Mouse (Mus musculus) ovary, postnatal 14 days (tissue): ENCODE data around the gene Fxn.
"Not testable (repeated sequence)": the region's sequence is repeated elsewhere in the genome, so short reads cannot be mapped to it uniquely, and the experiment has no call there.

ENCODE experiments used
- DNase-seq: peaks from one replicate; pipeline ENCODE4 v3.0.0; 2022; ENCODE audit warnings: low spot score

The Fxn gene

GRCm38 (mm10) chr19:24241799-24242546, 38.4 kb downstream of the Fxn start:
- DNase-seq: no peak

GRCm38 (mm10) chr19:24241271-24241670, 39.1 kb downstream of the Fxn start:
- no peak for DNase-seq

DNA sequence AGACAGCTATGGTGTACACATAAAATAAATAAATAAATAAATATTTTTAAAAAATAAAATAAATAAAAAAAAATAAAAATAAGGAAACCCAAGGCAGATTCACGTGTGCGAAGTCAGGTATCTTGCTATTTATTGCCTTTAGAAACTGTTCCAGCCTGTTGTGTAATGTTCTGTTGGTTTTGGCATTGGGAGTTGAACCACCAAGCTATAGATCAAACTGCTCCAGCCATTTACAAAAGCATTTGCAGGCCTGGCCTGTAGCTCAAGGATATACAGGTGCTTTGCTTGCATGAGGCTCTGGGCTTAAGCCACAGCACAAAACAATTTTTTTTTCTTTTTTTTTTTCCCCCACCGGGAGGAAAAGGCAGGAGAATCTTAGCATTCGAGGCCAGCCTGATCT, 42.4 kb downstream of the Fxn start:
- DNase-seq: no peak

GRCm38 (mm10) chr19:24232356-24232755, 48.0 kb downstream of the Fxn start:
- not testable (repeated sequence) for DNase-seq

DNA sequence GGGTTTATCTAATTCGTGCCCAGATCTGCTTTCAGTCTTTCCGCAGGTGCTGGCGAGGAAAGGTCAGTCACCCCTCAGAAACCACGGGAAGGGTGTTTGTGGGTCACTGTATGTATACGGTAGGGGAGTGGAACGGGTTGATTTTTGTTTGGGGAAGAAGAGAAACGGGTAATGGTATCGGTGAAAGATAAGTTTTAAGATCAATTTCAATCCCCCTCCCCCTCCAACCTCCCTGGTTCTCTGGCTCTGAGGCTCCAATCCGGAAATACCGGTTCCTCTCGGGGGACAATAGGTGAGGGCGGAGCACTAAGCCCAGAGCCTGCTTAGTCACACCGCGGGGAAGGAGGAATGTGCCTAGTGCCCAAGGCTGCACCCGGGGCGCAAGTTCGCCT, 55.1 kb downstream of the Fxn start:
- peak; percentile 29 for DNase-seq

DNA sequence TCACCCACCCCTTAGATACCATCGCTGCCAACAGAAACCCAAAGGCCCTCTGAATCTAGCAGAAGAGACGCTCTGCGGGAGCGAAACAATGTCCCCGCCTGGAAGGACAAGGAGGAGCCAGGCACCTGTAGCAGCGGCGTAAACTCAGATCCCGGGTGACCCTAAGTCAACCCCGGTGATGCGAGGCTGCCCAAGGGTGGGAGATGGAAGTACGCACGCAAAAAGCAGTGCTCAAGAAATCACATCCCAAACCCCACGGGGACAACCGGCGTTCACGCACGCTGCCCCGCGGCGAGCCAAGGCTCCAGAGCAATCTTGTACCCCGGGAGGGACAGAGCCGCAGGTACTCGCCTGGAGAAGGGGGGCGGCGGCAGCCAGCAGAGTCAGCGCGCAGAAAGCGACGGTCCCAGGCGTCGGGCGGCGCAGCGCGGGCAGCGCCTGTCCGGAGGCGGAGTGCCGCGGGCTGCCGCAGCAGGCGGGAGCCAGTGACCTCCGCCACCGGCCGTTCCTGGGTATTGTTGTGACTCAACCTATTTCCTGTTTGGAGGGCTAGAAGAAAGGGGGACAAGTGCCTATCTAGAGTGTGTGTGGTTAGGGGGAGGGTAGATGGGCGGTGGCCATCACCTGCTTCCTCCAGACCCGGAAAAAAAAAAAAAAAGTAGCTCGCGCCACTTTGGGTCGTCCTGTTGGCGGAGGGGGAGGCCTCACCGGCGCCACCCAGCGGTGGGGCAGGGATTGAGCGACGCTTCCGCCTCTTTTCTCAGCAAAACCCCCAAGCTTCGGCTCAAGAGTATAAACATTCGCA, 55.7 kb downstream of the Fxn start, which contains the start of gene Tjp2:
Gene Tjp2, minus strand, starts transcription at position 531 of the 805 bp plus-strand sequence.
- peak; percentile 55 for DNase-seq

DNA sequence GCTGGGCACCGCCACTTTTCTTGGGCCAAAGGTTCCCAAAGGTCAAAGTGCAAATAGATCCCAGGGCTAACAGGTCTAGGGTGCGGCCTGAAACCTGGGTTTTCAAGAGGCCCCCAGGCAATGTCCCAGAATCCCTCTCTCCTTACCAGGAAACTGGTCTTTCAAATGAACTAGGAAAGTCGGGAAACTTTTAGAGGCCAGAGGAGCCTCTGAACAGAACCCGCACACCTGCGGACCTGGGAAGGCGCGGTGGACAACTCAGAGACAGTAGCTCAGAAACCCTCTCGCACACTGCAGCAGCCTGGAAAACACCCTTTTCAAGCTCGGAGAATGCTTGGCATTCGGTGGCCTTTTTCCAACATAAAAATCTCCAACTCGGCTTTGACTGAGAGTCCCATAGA, 56.6 kb downstream of the Fxn start:
- DNase-seq: no peak

- DNase-seq: no peak
Measured at GRCm38 (mm10) chr19:24221455-24221854, 59.0 kb downstream of the Fxn start.

DNA sequence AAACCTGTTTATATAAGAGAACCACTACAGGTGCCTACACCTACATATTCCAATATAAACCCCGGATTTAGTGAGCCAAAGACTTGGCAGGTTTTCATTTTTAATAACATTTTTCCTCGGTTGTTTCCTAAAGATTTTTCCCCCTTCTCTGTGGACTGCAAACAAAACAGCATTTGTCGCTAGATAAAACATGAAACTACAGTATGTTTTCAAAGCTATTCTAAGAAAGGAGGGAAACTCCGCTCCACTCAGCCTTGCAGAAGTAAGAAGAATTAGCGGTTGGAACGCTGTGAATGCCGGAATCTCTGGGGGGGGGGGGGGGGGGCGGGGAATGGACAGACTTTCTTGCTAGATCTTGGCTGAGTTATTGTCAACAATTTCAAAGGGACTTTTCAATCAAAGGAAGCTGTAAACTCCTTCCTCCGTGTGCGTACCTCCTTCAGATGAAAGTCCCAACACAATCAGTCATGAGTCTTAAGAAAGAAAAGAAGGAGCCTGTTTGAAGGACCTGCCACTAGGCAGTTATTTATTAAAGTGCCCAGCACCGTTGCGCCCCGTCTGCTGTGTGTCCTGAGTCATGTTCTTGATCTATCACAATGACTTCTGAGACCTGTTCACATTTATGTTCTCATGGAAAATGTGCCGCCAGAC, 59.5 kb downstream of the Fxn start:
- DNase-seq: no peak

GRCm38 (mm10) chr19:24219011-24219410, 61.4 kb downstream of the Fxn start:
- no peak for DNase-seq

- no peak for DNase-seq
Measured at GRCm38 (mm10) chr19:24218291-24218690, 62.1 kb downstream of the Fxn start.

GRCm38 (mm10) chr19:24217851-24218250, 62.6 kb downstream of the Fxn start:
- DNase-seq: no peak

GRCm38 (mm10) chr19:24216771-24217170, 63.6 kb downstream of the Fxn start:
- DNase-seq: no peak

- no peak for DNase-seq
Measured at GRCm38 (mm10) chr19:24214939-24215338, 65.5 kb downstream of the Fxn start.

DNA sequence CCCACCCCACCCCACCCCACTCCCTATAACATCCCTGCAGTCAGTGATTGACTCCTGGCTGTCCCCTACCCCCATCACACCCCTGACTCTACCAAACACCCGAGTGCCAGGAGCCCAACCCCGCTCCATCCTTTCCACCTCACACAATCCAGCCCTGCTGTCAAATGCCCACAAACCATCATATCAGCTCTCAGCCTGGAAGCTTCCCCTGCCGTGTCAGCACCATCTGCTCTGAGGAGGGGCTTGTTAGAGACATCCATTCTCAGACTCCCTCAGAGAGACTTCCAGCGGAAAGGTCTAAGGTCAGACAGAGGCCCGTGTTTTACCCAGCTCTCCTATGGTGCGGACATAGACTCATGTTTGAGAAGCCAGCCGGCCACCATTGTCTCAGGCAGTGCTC, 67.1 kb downstream of the Fxn start:
- no peak for DNase-seq

- no peak for DNase-seq
Measured at GRCm38 (mm10) chr19:24212552-24213249, 67.7 kb downstream of the Fxn start.
